Mouse (Mus musculus) gastrocnemius, postnatal 14 days (tissue): ENCODE data around the gene Crybg2. TPM values are rescaled to one million over a fixed set of nuclear protein-coding genes. Genes with fewer than 3 reads are reported as not detected.

Source experiments
- DNase-seq: peaks from one replicate; pipeline ENCODE4 v3.0.0; 2021; ENCODE audit warnings: mixed read lengths
- intact Hi-C: fragments of 180-260 bp; cut with DNase I; formaldehyde crosslinking; loops from one replicate; pipeline ENCODE4 v1.15.1; 2025; ENCODE audit warnings: low total_unique reads
- total RNA-seq, 2 experiments: library from RNA; stranded (reverse); gene quantifications; 2 replicates each; pipeline ENCODE4 v1.2.3; 2021

Gene Crybg2
- total RNA-seq, 2 experiments from 2014 or later, result not detected

- intact Hi-C loops, result no loop called here
- peak; percentile 62 for DNase-seq
Observed at GRCm38 (mm10) chr4:134052560-134052959, 8.1 kb upstream of the Crybg2 start.

DNA sequence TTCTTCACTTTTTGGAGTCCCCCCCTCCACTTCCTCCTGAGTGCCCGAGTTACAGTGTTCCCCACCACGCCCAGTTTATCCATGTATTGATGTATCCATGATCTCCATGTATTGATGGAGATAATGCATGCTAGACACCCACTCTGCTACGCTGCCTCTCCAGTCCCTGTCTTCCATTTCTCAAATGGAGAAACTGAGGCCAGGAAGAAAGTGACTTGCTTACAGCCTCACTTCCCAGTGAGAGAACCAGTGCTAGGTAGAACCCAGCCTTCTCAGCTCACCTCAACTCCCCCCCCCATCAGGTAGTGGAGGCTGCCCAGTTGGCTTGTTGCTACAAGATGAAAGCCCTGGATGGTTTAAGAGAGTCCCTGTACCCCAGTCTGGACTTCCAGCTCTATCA is 7.1 kb upstream of the Crybg2 start, which contains the start of gene Zfp683:
TSS of gene Zfp683 (plus strand) at position 301 of the 400 bp plus-strand sequence.
- intact Hi-C loops, result no loop called here

DNA sequence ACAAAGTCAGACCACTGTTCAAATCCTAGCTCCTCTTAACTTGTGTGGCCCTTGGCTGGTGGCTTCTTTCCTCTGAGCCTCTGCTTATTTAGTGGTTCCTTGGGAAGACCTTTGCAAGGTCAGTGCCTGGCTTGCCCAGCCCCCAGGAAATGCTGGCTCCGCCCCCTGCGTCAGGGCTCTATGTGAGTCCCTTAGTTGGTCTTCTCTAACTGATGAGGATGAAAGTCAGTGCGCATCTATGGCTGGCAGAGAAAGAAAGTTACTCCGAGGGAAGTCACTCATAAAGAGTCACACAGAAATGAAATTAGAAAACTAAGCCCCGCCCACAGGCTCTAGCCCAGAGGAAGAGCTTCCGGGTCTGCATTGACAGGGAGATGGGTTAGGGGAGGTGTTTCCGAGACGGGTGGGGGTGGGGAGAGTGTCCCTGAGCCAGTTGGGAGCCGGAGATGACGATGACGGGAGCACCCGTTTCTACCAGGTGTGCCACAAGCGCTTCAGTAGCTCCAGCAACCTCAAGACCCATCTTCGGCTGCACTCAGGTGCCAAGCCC is 2.4 kb upstream of the Crybg2 start:
- DNase-seq, result no peak
- intact Hi-C loops, result no loop called here

More for the DNA sequence above, 7.1 kb upstream of the Crybg2 start, which contains the start of gene Zfp683:
- DNase-seq, result no peak

DNA sequence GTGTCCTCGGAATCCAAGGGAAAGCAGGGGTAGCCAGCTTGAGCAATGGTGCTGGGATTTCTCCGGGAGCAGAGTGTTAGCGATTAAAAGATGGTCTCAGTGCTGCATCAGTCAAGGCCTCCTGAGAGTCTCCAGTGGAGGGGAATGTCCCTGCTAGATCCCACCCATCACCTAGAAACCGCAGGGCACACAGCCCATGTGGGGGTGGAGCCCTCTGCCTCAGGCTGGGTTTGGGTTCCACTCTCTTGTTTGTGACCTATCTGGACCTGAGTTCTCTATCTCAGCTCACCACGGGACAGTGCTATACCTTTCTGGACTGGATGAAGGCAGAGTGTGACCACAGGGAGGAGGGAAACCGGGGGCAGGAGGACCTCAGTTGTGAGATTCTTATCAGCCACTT is 1.7 kb upstream of the Crybg2 start:
- DNase-seq, result no peak
- intact Hi-C loops, result no loop called here

DNA sequence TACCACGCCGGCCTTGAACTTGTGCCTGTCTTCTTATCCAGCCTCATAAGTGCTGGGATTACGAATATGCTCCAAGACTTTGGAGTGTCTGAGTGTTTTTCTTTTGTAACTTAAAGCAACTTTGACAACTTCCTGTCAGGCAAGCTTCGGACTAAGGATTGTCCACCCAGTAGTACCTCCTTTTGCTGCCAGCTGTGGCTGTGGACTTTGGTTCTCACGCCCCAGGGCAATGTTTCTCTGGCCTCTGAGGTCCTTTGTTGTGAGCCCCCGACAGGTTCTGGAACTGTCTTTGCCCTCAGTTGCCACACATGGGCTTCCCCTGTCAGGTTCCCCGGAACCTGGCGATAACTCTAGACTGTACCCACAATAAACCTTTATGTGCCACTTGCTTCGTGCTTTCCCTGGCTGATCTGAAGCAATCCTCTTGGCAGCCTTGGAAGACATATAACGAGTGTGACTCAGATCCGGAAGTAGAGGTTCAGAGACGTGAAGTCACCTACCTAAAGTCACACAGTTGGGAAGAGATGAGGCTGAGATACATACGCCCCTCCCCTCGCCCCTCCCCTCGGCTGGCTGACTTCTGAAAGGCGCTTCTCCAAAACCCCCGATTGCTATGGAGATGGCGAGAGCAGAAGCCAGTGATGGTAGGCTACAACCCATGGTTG is 683 bp downstream of the Crybg2 start:
- intact Hi-C loops, result no loop called here
- no peak for DNase-seq

- intact Hi-C loops, result no loop called here
- DNase-seq, result no peak
Observed at GRCm38 (mm10) chr4:134061944-134062446, 1.4 kb downstream of the Crybg2 start.

DNA sequence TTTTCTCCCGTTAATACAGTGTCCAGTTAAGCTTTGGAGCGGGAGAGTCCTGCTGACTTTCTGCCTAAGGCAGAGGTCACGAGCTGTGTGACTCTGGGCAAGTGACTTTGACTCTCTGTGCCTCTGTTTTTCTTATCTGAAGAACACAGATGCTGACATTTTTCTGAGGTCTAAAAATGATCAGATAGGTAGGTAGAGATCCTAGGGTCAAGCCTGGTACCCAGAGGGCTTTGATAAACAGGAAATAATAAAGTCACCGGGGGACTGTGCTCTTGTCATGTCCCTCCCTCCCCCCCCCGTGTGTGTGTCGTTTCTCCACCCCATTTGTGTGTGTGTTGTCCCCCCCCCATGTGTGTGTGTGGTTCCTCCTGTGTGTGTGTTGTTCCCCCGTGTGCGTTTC is 1.9 kb downstream of the Crybg2 start:
- DNase-seq, result no peak
- intact Hi-C loops, result no loop called here

GRCm38 (mm10) chr4:134065431-134066004 is 4.9 kb downstream of the Crybg2 start:
- DNase-seq, result no peak
- intact Hi-C loops, result no loop called here

- DNase-seq, result no peak
- intact Hi-C loops, result no loop called here
Observed at GRCm38 (mm10) chr4:134067383-134067782, 6.8 kb downstream of the Crybg2 start.

GRCm38 (mm10) chr4:134067833-134068544 is 7.4 kb downstream of the Crybg2 start:
- DNase-seq, result no peak

GRCm38 (mm10) chr4:134068793-134069580 is 8.4 kb downstream of the Crybg2 start:
- DNase-seq, result no peak
- intact Hi-C loops, result no loop called here

More at GRCm38 (mm10) chr4:134067833-134068544, 7.4 kb downstream of the Crybg2 start:
- intact Hi-C loops, result no loop called here

DNA sequence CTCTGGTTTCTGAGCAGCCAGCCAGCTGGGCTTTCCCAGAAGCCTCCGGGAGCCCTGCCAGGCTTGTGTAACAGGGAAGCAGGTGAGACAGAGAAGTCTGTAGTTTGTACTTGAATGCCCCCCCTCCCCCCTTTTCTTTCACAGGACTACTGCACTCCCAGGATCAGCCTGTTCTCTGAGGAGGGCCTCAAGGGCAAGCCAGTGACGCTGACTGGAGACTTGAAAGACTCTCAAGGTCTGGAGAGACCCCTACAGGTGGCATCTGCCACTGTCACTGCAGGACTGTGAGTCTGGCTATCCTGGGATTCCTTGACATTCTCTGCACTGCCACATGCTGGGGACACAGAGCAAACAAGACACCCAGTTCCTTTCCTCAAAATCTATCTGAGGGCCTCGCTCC is 18.1 kb downstream of the Crybg2 start:
- DNase-seq, result peak; percentile 44
- intact Hi-C loops, result loop anchor here (5.0 kb wide), 1 partner anchor 41 kb away; no protein-coding TSS in a partner anchor

DNA sequence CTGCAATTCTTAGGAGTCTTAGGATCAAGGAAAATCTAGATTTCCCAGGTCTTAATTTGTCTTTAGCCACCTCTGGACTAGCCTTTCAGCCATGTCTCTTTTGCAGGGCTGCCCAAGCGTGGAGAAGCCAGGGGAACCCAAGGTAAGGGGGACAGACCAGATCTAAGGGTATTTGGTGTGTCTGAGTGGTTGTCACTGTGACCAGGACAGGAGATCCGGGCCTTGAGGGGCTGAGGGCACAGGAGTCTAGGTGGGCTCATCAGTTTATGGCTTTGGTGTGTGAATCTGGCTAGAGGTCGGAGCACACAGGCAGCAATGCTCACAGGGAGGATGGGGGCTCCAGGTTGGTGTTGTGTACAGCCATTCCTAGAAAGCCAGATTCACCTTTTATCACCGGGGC is 20.1 kb downstream of the Crybg2 start:
- intact Hi-C loops, result no loop called here
- no peak for DNase-seq

DNA sequence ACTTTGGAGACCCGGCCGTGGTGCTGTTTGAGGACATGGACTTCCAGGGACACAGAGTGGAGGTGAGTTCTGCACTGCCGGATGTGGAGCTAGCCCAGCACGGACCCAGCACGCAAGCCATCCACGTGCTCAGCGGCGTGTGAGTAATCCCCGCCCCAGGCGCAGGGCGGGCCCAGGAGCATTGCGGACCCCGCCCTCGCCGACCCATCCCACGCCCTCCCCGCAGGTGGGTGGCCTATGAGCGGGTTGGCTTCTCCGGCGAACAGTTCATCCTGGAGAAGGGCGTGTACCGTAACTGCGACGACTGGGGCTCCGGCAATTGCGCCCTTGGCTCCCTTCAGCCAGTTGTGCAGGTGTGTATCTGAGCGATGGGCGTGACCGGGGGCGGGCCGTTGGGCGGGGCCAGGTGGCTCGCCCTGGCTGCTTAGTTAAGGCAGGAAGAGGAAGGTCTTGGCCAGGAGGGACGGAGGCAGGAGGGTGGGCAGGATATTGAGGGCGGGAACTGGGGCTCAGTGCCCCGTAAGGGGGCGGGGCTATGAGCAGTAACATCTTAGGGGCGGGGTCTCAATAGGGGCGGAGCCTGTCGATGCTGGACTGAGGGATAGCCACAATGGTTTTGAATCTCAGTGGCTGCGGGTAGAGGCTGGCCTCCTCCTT is 21.2 kb downstream of the Crybg2 start:
- intact Hi-C loops, result no loop called here

GRCm38 (mm10) chr4:134082460-134082859 is 21.8 kb downstream of the Crybg2 start:
- DNase-seq, result no peak
- intact Hi-C loops, result no loop called here

More for the DNA sequence above, 21.2 kb downstream of the Crybg2 start:
- DNase-seq, result peak; percentile 8

- no peak for DNase-seq
- intact Hi-C loops, result loop anchor here (5.0 kb wide), 1 partner anchor 53 kb away; no protein-coding TSS in a partner anchor
Observed at GRCm38 (mm10) chr4:134084999-134085398, 24.4 kb downstream of the Crybg2 start.

- DNase-seq, result no peak
- intact Hi-C loops, result loop anchor here (5.0 kb wide), 1 partner anchor 55 kb away; no protein-coding TSS in a partner anchor
Observed at GRCm38 (mm10) chr4:134087412-134087811, 26.8 kb downstream of the Crybg2 start.

DNA sequence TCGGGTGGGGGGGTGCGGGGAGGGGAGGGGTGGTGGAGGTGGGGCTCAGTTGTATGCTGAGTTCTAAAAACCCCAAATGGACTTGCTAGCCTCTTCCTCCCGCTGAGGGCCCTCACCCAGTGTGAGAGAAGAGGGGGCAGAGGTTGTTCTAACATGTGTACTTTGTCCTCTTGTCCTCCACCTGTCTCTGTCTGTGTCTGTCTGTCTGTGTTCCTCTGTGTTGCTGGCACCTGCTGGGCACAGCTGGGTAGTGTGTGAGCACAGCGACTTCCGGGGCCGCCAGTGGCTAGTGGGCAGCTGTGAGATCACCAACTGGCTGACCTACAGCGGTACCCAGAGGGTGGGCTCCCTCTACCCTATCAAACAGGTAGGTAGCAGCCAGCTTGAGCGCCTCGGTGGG is 28.4 kb downstream of the Crybg2 start:
- intact Hi-C loops, result loop anchor here (5.0 kb wide), 1 partner anchor 57 kb away; no protein-coding TSS in a partner anchor
- no peak for DNase-seq
